Mouse (Mus musculus) heart, embryonic 14.5 days (tissue): Measurements from ENCODE around the gene Dpp10. TPM values are rescaled to one million over a fixed set of nuclear protein-coding genes. Genes with fewer than 3 reads are reported as not detected.

Experiments used
- ATAC-seq: fragments of 200-750 bp; cut with Nextera tagmentation; 2 replicates; pipeline ENCODE4 v1.8.0; 2017; ENCODE audit warnings: low read depth, moderate TSS enrichment; ENCODE audit not compliant: insufficient number of reproducible peaks, insufficient read depth, low FRiP score
- H3K27ac ChIP-seq, 2 experiments: fragments of 200-500 bp in 1 of 2; fragments of 300-500 bp in 1 of 2; sonication (generic) in 1 of 2; replicated peaks in 1 of 2; 2 replicates each; pipeline ENCODE4 v1.5.1; 2012 to 2014; ENCODE audit warnings: low read depth in 2 of 2, low read length in 2 of 2, control low read depth in 1 of 2, mild to moderate bottlenecking in 1 of 2, mixed read lengths in 1 of 2; ENCODE audit not compliant: control insufficient read depth in 1 of 2, insufficient read depth in 1 of 2
- H3K27me3 ChIP-seq: fragments of 300-500 bp; sonication (generic); 2 replicates; pipeline ENCODE4 v1.6.1; 2014; ENCODE audit warnings: mild to moderate bottlenecking, low read length, control low read depth; ENCODE audit not compliant: control insufficient read depth, insufficient read depth
- H3K36me3 ChIP-seq: fragments of 300-500 bp; sonication (generic); 2 replicates; pipeline ENCODE4 v1.6.1; 2014; ENCODE audit warnings: mild to moderate bottlenecking, control low read depth, low read length, mixed read lengths; ENCODE audit not compliant: control insufficient read depth, insufficient read depth
- H3K4me1 ChIP-seq, 2 experiments: fragments of 200-500 bp in 1 of 2; fragments of 300-500 bp in 1 of 2; sonication (generic) in 1 of 2; 2 replicates each; pipeline ENCODE4 v1.6.1; 2012 to 2014; ENCODE audit warnings: low read length in 2 of 2, control low read depth in 1 of 2, mixed read lengths in 1 of 2; ENCODE audit not compliant: control insufficient read depth in 2 of 2, insufficient read depth in 2 of 2
- H3K4me2 ChIP-seq: fragments of 300-500 bp; sonication (generic); 2 replicates; pipeline ENCODE4 v1.6.1; 2014; ENCODE audit warnings: mild to moderate bottlenecking, low read length
- H3K4me3 ChIP-seq, 2 experiments: fragments of 200-500 bp in 1 of 2; fragments of 300-500 bp in 1 of 2; sonication (generic) in 1 of 2; 2 replicates each; pipeline ENCODE4 v1.5.1; 2012 to 2014; ENCODE audit warnings: low read length in 2 of 2, mild to moderate bottlenecking in 2 of 2, control low read depth in 1 of 2, low read depth in 1 of 2, moderate library complexity in 1 of 2; ENCODE audit not compliant: control insufficient read depth in 1 of 2, insufficient read depth in 1 of 2
- H3K9ac ChIP-seq: fragments of 300-500 bp; sonication (generic); 2 replicates; pipeline ENCODE4 v1.6.1; 2014; ENCODE audit warnings: mild to moderate bottlenecking, low read length
- H3K9me3 ChIP-seq: fragments of 300-500 bp; sonication (generic); 2 replicates; pipeline ENCODE4 v1.6.1; 2016; ENCODE audit warnings: low read length, control low read depth; ENCODE audit not compliant: control insufficient read depth
- WGBS: fragments of 180-500 bp; shearing (Covaris S2); extraction: QIAGEN DNeasy Blood & Tissue Kit; methylation state at CpG from one replicate; pipeline ENCODE4 v1.1.7; 2014; 5-methylcytosine and 5-hydroxymethylcytosine counted together
- polyA plus RNA-seq: library from polyadenylated mRNA; unstranded; fragments of >200 nt; fragmentation: Nextera tagmentation; extraction: Ambion mirVana; gene quantifications from 2 replicates; pipeline ENCODE4 v1.2.1, GENCODE M21; 2014

The Dpp10 gene
- polyA plus RNA-seq, 1 experiment from 2014 or later: 0.12 TPM

DNA sequence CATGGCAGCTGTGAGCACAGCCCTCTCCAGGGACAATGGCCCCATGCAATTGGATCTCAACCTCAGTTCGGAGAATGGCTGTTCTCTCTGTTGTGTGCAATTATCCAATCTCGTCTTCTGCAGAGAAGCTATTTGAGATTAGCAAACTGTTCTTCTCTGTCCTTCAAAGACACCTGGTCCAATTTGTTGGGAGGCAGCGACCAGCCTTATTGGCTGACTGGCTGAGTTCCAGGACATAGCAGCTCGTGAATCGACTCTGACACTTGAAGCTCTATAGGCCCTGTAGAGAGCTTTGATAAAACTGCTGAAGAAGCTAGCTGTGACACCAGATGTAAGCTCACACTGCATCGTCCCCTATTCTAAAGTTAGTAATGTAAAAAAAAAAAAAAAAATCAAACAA, 12.7 kb downstream of the Dpp10 start:
- ATAC-seq: no peak

DNA sequence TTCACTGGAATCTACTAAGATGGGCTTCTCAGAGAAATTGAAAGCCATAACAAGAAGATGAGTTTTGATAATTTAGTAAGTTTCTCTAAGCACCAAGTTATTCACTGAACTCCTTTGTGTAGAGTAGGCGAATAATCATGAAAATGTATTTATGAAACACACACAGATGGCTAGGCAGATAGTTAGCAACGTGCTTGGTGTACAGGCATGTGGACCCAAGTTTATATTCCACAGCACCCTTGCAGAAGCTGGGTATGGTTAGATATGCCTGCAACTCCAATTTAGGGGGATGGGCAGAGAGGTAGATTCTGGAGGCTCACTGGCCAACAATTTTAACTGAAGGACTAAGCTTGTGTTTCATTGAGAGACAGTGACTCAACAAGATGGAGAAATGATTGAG, 13.4 kb downstream of the Dpp10 start:
- H3K9me3 ChIP-seq: no peaks in the 10 kb centered on the region
- no peak overlapping the region for H3K27ac ChIP-seq
- H3K4me1 ChIP-seq: no peaks in the 10 kb centered on the region
- no peaks in the 10 kb centered on the region for H3K27me3 ChIP-seq
- H3K9ac ChIP-seq: no peak overlapping the region
- H3K36me3 ChIP-seq: no peaks in the 10 kb centered on the region
- no peak for ATAC-seq
- H3K4me3 ChIP-seq: no peak overlapping the region
- 76% methylated on average over 2 of the region's 2 CpGs for WGBS
- H3K4me2 ChIP-seq: no peak overlapping the region

More for the DNA sequence above, 12.7 kb downstream of the Dpp10 start:
- Histone ChIP-seq H3K4me3 (no peak overlapping the region), H3K27ac (no peak overlapping the region), H3K4me1 (no peaks in the 10 kb centered on the region), H3K36me3 (no peaks in the 10 kb centered on the region), H3K27me3 (no peaks in the 10 kb centered on the region), H3K4me2 (no peak overlapping the region), H3K9ac (no peak overlapping the region), H3K9me3 (no peaks in the 10 kb centered on the region)
- WGBS: 66% methylated on average over 6 of the region's 6 CpGs

DNA sequence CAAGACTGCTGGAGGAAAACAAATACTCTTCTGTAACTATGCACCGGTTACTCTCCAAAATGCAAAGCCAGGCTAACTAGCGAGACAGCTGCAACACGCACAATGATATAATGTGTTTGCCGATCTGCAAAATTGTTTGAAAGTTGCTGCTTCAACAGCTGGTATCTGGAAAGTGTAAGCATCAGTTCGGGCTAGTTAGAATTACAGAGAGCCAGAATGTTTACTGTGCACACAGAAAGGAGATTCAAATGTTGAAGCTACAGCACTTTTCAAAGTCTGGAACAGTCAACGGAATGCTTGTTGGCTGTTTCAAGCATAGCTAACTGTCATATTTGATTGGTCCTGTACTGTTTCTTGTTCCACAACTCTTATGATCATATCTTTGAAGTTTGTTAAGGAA, 42.6 kb downstream of the Dpp10 start:
- Histone ChIP-seq H3K9ac (no peak overlapping the region), H3K27ac (no peak overlapping the region), H3K4me2 (no peak overlapping the region), H3K4me3 (no peak overlapping the region), H3K36me3 (no peaks in the 10 kb centered on the region), H3K9me3 (no peaks in the 10 kb centered on the region), H3K4me1 (no peaks in the 10 kb centered on the region), H3K27me3 (no peaks in the 10 kb centered on the region)
- 80% methylated on average over 6 of the region's 6 CpGs for WGBS
- no peak for ATAC-seq

DNA sequence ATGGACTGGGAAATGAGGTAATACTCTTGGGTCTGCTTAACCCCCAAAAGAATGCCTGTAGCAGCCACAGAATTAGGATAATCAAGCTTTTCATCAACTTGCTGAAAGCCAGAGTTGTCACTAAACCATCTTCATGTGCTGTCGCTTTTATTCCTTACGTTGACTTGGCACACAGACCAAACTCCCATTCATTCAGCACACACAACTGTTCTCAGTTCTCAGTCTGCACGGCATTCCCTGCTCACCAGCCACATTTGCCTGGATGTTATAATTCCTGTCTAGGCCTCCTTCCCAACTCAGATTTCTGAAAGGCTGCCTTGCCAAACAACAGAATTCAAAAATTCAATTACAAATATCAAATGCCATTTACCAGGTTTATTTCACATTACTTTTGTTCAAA, 49.6 kb downstream of the Dpp10 start:
- ATAC-seq: no peak
- 81% methylated on average over 3 of the region's 3 CpGs for WGBS

DNA sequence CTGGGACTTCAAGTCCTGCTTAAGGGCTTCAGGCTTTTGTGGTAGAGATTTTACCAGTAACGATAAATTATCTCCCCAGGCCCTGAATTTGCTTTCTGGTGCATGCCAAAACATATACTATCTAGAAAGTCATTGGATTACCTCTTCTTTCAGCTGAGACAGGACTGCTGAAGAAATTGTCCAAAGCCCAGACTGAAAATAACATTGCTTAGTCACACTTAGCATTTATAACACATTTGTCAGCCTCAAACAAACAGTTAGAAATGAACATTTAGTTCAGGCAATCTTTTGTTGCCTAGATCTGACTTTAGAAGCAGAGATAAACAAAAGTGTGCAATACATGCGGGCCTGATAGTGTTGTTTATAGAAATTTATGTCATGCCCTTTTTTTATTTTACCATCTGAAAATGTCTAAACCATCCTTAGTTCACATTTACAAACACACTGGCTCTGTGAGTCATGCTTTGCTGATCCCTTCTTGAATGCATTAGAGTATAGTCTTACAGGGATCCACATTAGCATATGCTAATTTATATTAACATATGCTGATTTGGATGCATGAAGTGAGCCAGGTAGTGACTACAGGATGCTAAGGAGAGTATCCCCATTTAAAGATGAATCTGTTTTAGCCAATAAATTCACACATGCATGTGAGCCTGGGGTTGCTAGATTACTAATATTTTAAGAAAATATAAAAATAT, 59.9 kb downstream of the Dpp10 start:
- H3K4me2 ChIP-seq: no peak overlapping the region
- WGBS: 66% methylated on average over 2 of the region's 2 CpGs
- H3K9me3 ChIP-seq: no peaks in the 10 kb centered on the region
- no peak overlapping the region for H3K9ac ChIP-seq
- H3K4me1 ChIP-seq: no peaks in the 10 kb centered on the region
- no peak overlapping the region for H3K27ac ChIP-seq
- no peak for ATAC-seq
- no peaks in the 10 kb centered on the region for H3K36me3 ChIP-seq
- no peaks in the 10 kb centered on the region for H3K27me3 ChIP-seq
- no peak overlapping the region for H3K4me3 ChIP-seq

More for the DNA sequence above, 49.6 kb downstream of the Dpp10 start:
- no peaks in the 10 kb centered on the region for H3K9me3 ChIP-seq
- H3K4me1 ChIP-seq: no peaks in the 10 kb centered on the region
- H3K4me3 ChIP-seq: no peak overlapping the region
- H3K27me3 ChIP-seq: no peaks in the 10 kb centered on the region
- H3K4me2 ChIP-seq: no peak overlapping the region
- H3K9ac ChIP-seq: no peak overlapping the region
- no peaks in the 10 kb centered on the region for H3K36me3 ChIP-seq
- no peak overlapping the region for H3K27ac ChIP-seq

DNA sequence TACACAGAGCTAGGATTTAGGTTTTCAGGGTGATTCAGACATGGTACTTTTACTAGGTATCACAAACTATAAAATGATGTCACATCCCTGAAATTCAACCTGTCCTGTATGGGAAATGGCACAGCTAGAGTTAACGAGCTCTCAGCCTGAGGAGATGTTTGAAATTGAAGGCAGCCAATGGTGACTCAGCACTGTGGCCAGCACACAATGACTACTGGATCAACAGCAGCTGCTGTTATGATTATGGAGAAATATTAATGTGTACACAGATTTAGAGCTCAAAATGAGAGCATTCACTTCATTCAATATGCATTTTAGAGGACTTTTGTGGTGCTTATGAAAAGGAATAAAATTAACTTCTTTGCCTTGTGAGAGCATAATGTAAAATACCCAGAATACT, 66.8 kb downstream of the Dpp10 start:
- H3K27me3 ChIP-seq: no peaks in the 10 kb centered on the region

DNA sequence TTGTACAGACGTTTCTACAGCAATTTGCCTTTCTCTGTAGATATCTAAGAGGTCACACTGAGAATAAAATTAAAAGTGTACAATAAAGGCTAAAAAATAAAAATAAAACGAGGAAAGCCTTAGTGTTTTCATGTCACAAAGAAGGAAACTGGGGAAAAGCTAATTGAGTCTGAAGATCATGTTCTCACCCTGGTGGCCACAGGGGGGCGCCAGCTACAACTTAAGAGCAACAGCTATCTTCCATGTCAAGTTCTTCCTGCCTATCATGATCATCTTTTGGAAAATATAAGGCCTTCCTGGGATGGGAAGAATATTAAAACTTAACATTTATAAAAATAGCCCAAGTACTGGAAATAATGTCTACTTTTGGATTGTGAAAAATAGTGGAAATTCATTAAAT, 70.7 kb downstream of the Dpp10 start:
- Histone ChIP-seq H3K9ac (no peak overlapping the region), H3K9me3 (no peaks in the 10 kb centered on the region), H3K4me1 (no peaks in the 10 kb centered on the region), H3K27me3 (no peaks in the 10 kb centered on the region), H3K4me2 (no peak overlapping the region), H3K4me3 (no peak overlapping the region), H3K36me3 (no peaks in the 10 kb centered on the region), H3K27ac (no peak overlapping the region)
- ATAC-seq: no peak
- WGBS: 19% methylated on average over 3 of the region's 3 CpGs

More for the DNA sequence above, 66.8 kb downstream of the Dpp10 start:
- 68% methylated on average over 1 of the region's 1 CpGs for WGBS
- no peak for ATAC-seq
- Histone ChIP-seq H3K36me3 (no peaks in the 10 kb centered on the region), H3K4me1 (no peaks in the 10 kb centered on the region), H3K9ac (no peak overlapping the region), H3K9me3 (no peaks in the 10 kb centered on the region), H3K27ac (no peak overlapping the region), H3K4me2 (no peak overlapping the region), H3K4me3 (no peak overlapping the region)

DNA sequence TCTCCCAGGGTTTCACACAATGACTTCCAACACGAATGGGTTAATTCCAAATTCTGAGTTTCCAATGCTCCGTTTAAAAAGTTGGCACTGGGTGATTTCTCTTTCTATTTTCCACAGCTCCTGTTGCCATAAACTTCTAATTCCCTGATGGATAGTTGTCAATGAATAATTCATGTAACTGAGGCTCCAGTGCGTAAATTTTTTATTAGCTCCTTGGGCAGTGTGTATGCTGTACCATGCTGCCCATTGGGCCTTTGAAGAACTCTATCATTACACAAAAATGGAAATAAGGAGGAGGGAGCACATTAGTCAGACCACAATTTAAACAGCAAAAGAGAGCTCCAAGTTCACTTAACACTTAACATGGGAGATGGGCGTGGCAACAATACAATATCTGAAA, 99.2 kb downstream of the Dpp10 start:
- Histone ChIP-seq H3K9ac (no peak overlapping the region), H3K9me3 (no peaks in the 10 kb centered on the region)

More for the DNA sequence above, 99.2 kb downstream of the Dpp10 start:
- H3K36me3 ChIP-seq: no peaks in the 10 kb centered on the region
- 66% methylated on average over 4 of the region's 4 CpGs for WGBS
- H3K4me3 ChIP-seq: no peak overlapping the region
- H3K4me2 ChIP-seq: no peak overlapping the region
- no peaks in the 10 kb centered on the region for H3K4me1 ChIP-seq
- ATAC-seq: no peak
- no peaks in the 10 kb centered on the region for H3K27me3 ChIP-seq
- no peak overlapping the region for H3K27ac ChIP-seq
